9 mouse cellular contexts compared by ENCODE assay signal in the genomic region with DNA sequence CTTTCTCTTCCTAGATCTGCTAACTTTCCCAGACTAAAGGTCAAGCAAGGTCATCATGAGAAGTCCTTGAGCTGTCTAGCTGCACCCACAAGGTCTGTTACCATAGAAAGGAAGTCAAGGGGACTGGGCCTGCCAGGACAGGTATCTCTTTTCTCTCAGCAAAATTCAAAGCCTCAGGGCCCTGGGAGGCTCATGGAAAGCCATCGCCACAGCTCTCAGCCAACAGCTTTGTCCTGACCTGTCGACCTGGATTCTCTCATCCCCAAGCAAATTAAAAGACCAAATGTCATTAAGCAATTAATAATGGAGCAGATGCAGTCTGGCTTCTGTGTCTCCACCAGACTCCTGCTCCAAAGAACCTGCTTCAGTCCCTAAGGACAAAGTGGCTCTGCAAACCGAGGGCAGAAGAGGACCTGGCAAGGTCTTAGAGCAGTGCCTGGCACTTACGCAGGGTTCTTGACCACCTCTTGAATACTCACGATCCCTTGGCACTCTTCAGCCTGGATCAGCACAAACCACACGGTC. TPM values are rescaled to one million over a fixed set of nuclear protein-coding genes. Genes with fewer than 3 reads are reported as not detected.
DNase-seq lines count a peak whose midpoint lies in the region; ATAC-seq and TF ChIP-seq lines count a peak whose summit lies in the region.
"Had no signal": no experiment of that assay in that cellular context is flagged by ENCODE, and none has a peak within 500 bp of the region (broad histone marks: within the 10 kb centered on the region; RNA-seq: fewer than 3 reads in every experiment).

No protein-coding gene starts in this region.

- H3K27me3 ChIP-seq in lung, postnatal 0 days (replicated peaks; ENCODE audit: insufficient read depth, low read length) = no peaks in the 10 kb centered on the region
- no peaks in the 10 kb centered on the region for H3K27me3 ChIP-seq in forebrain, embryonic 14.5 days (replicated peaks; ENCODE audit: control insufficient read depth, insufficient read depth, low read length)
- no peaks in the 10 kb centered on the region for H3K27me3 ChIP-seq in myocyte (ENCODE audit: control insufficient read depth, insufficient read depth, insufficient read length)

- H3ac ChIP-seq in myocyte (ENCODE audit: control insufficient read depth, insufficient read length) = peak overlapping the region; percentile 78

- no peak for DNase-seq in gastrocnemius, adult 2 months
- DNase-seq in gastrocnemius, adult 18-20 months (ENCODE audit: low spot score) = no peak
- DNase-seq in lung, postnatal 0 days (ENCODE audit: low spot score) = no peak
- DNase-seq in lung, adult 18-20 months = no peak
- no peak for DNase-seq in forebrain, embryonic 14.5 days (ENCODE audit: low spot score)
- no peak for DNase-seq in gastrocnemius, postnatal 4 days (ENCODE audit: low spot score in 2 of 2)
- no peak for DNase-seq in gastrocnemius, postnatal 25 days

- intact Hi-C loops in gastrocnemius, adult 2 months (cut with DNase I) = no loop called here

- WGBS in lung, postnatal 0 days = 59% methylated on average over 6 of the region's 6 CpGs
- WGBS in forebrain, embryonic 14.5 days = 71% methylated on average over 6 of the region's 6 CpGs

- H3K4me2 ChIP-seq in lung, postnatal 0 days (replicated peaks; ENCODE audit: low read depth, low read length) = 0 out of 2 replicates have a peak overlapping the region, but pooled peaks have one; percentile 49
- no peak overlapping the region for H3K4me2 ChIP-seq in forebrain, embryonic 14.5 days (ENCODE audit: low read length)
- H3K4me2 ChIP-seq in myocyte (ENCODE audit: low read depth) = no peak overlapping the region

- no peaks in the 10 kb centered on the region; the same call in 1 of the 2 replicates for H3K4me1 ChIP-seq in lung, postnatal 0 days (ENCODE audit: insufficient read depth, low read depth, low read length)
- H3K4me1 ChIP-seq in forebrain, embryonic 14.5 days (ENCODE audit: control insufficient read depth, insufficient read depth, low read length) = peaks cover 4% of the 10 kb centered on the region; the same call in 1 of the 2 replicates

- H3K27ac ChIP-seq in gastrocnemius, adult 2 months = peak overlapping the region; percentile 95
- no peak overlapping the region for H3K27ac ChIP-seq in lung, postnatal 0 days (ENCODE audit: low read length)
- no peak overlapping the region for H3K27ac ChIP-seq in forebrain, embryonic 14.5 days (ENCODE audit: low read depth, low read length)
- H3K27ac ChIP-seq: macrophage had no signal

- H3K36me3 ChIP-seq in lung, postnatal 0 days (ENCODE audit: insufficient read depth, low read length) = no peaks in the 10 kb centered on the region
- peaks cover 17% of the 10 kb centered on the region for H3K36me3 ChIP-seq in forebrain, embryonic 14.5 days (ENCODE audit: control insufficient read depth, insufficient read depth, low read length)
- peaks cover 3% of the 10 kb centered on the region for H3K36me3 ChIP-seq in myocyte (ENCODE audit: control insufficient read depth, insufficient read depth)

- H3K79me2 ChIP-seq in myocyte (ENCODE audit: control insufficient read depth, insufficient read depth) = no peaks in the 10 kb centered on the region

- no peak for TF ChIP-seq EP300 in lung, postnatal 0 days (IDR thresholded peaks at IDR 0.05)

- TF ChIP-seq POLR2A in myocyte (IDR thresholded peaks at IDR 0.05; ENCODE audit: insufficient read length, low read depth) = no peak

- TF ChIP-seq CTCF in gastrocnemius, adult 2 months (IDR thresholded peaks at IDR 0.05) = no peak
- no peak for TF ChIP-seq CTCF in lung, postnatal 0 days (IDR thresholded peaks at IDR 0.05)

- ATAC-seq in lung, postnatal 0 days = no peak
- peak; percentile 38; the same call in 1 of the 2 replicates for ATAC-seq in forebrain, embryonic 14.5 days

- peak overlapping the region; percentile 95 for H3K4me3 ChIP-seq in gastrocnemius, adult 2 months
- H3K4me3 ChIP-seq in lung, postnatal 0 days (ENCODE audit: low read depth, low read length) = no peak overlapping the region
- no peak overlapping the region for H3K4me3 ChIP-seq in forebrain, embryonic 14.5 days (ENCODE audit: low read depth, low read length)
- H3K4me3 ChIP-seq in myocyte = peak overlapping the region; percentile 22

- H3K9ac ChIP-seq in lung, postnatal 0 days (replicated peaks; ENCODE audit: low read depth) = 0 out of 2 replicates have a peak overlapping the region, but pooled peaks have one; percentile 53
- peak overlapping the region; percentile 80; the same call in 1 of the 2 replicates for H3K9ac ChIP-seq in forebrain, embryonic 14.5 days (ENCODE audit: low read length)

- H3K9me3 ChIP-seq in lung, postnatal 0 days (ENCODE audit: low read length) = no peaks in the 10 kb centered on the region
- H3K9me3 ChIP-seq in forebrain, embryonic 14.5 days (replicated peaks; ENCODE audit: control insufficient read depth, low read length) = no peaks in the 10 kb centered on the region

TF ChIP-seq in myocyte, 11 proteins besides CTCF, POLR2A, EP300 and RAD21:
- no peak for TF ChIP-seq POLR2AphosphoS2 (IDR thresholded peaks at IDR 0.05; ENCODE audit: insufficient read length, low read depth)
- no peak for TF ChIP-seq E2F4 (IDR thresholded peaks at IDR 0.05; ENCODE audit: insufficient read depth)
- no peak for TF ChIP-seq TCF12 (IDR thresholded peaks at IDR 0.05; ENCODE audit: insufficient read depth, poor library complexity, severe bottlenecking)
- TF ChIP-seq TCF3 (IDR thresholded peaks at IDR 0.05; ENCODE audit: insufficient read length, low read depth) = no peak
- TF ChIP-seq MYOG (IDR thresholded peaks at IDR 0.05; ENCODE audit: control insufficient read depth in 1 of 3, insufficient read depth in 1 of 3, insufficient read length in 2 of 3, low read depth in 2 of 3) = no peak
- TF ChIP-seq REST (IDR thresholded peaks at IDR 0.05; ENCODE audit: insufficient read depth, insufficient read length) = no peak
- TF ChIP-seq USF1 (IDR thresholded peaks at IDR 0.05; ENCODE audit: low read depth) = no peak
- no peak for TF ChIP-seq MAX (IDR thresholded peaks at IDR 0.05; ENCODE audit: low read depth)
- TF ChIP-seq CEBPB (IDR thresholded peaks at IDR 0.05; ENCODE audit: insufficient read depth, poor library complexity, severe bottlenecking) = no peak
- no peak for TF ChIP-seq SRF (IDR thresholded peaks at IDR 0.05; ENCODE audit: control insufficient read depth, insufficient read length, low read depth)
- TF ChIP-seq MYOD1 (IDR thresholded peaks at IDR 0.05; ENCODE audit: control insufficient read depth in 1 of 3, insufficient read length in 2 of 3, low read depth in 2 of 3) = no peak

RNA-seq across cellular contexts. Expression of a gene that starts 0.6 kb away (rescaled TPM):
- 10 to 100 TPM; 13.4 to 15.8 TPM for total RNA-seq in gastrocnemius, adult 2 months (2021)
- total RNA-seq in gastrocnemius, adult 18-20 months (2021) = 10 to 100 TPM; 12.8 to 14.1 TPM
- 5.9 and 6.0 TPM in 2 replicates for polyA plus RNA-seq in lung, postnatal 0 days (2015; fragmentation: Nextera tagmentation; extraction: Ambion mirVana)
- 10.4 and 13.7 TPM in 2 replicates for polyA plus RNA-seq in forebrain, embryonic 14.5 days (2014; fragmentation: Nextera tagmentation; extraction: Ambion mirVana)
- 15.5 TPM for polyA plus RNA-seq in myocyte (2012; fragmentation: generic; extraction: Trizol)
- total RNA-seq in gastrocnemius, postnatal 4 days (2021) = 10 to 100 TPM; 16.0 to 16.5 TPM
- 10 to 100 TPM; 13.5 to 13.8 TPM for total RNA-seq in gastrocnemius, postnatal 25 days (2021)

RNA-seq across cellular contexts. Expression of a gene that starts 17.2 kb away (rescaled TPM):
- not detected for total RNA-seq in gastrocnemius, adult 2 months (2021)
- total RNA-seq in gastrocnemius, adult 18-20 months (2021) = not detected
- polyA plus RNA-seq in lung, postnatal 0 days (2015; fragmentation: Nextera tagmentation; extraction: Ambion mirVana) = 2.7 and 2.8 TPM in 2 replicates
- 5.7 and 8.5 TPM in 2 replicates for polyA plus RNA-seq in forebrain, embryonic 14.5 days (2014; fragmentation: Nextera tagmentation; extraction: Ambion mirVana)
- polyA plus RNA-seq in myocyte (2012; fragmentation: generic; extraction: Trizol) = not detected
- not detected for total RNA-seq in gastrocnemius, postnatal 4 days (2021)
- total RNA-seq in gastrocnemius, postnatal 25 days (2021) = not detected
- polyA plus RNA-seq: macrophage had no signal

RNA-seq across cellular contexts. Expression of a gene that starts 30.8 kb away (rescaled TPM):
- not detected for total RNA-seq in gastrocnemius, adult 2 months (2021)
- total RNA-seq in gastrocnemius, adult 18-20 months (2021) = not detected
- 0.19 and 0.37 TPM in 2 replicates for polyA plus RNA-seq in lung, postnatal 0 days (2015; fragmentation: Nextera tagmentation; extraction: Ambion mirVana)
- polyA plus RNA-seq in forebrain, embryonic 14.5 days (2014; fragmentation: Nextera tagmentation; extraction: Ambion mirVana) = 1.1 and 1.4 TPM in 2 replicates
- 0.07 TPM for polyA plus RNA-seq in myocyte (2012; fragmentation: generic; extraction: Trizol)
- total RNA-seq in gastrocnemius, postnatal 4 days (2021) = under 1 TPM in 1 of 2 experiments, not detected in 1; 0.10 TPM
- not detected for total RNA-seq in gastrocnemius, postnatal 25 days (2021)
- polyA plus RNA-seq: macrophage had no signal

RNA-seq across cellular contexts. Expression of a gene that starts 43.5 kb away (rescaled TPM):
- not detected for total RNA-seq in gastrocnemius, adult 2 months (2021)
- not detected for total RNA-seq in gastrocnemius, adult 18-20 months (2021)
- polyA plus RNA-seq in lung, postnatal 0 days (2015; fragmentation: Nextera tagmentation; extraction: Ambion mirVana) = 0.07 and 0.12 TPM in 2 replicates
- polyA plus RNA-seq in forebrain, embryonic 14.5 days (2014; fragmentation: Nextera tagmentation; extraction: Ambion mirVana) = 19.2 and 21.2 TPM in 2 replicates
- 0.30 TPM for polyA plus RNA-seq in myocyte (2012; fragmentation: generic; extraction: Trizol)
- total RNA-seq in gastrocnemius, postnatal 4 days (2021) = under 1 TPM; 0.15 to 0.29 TPM
- total RNA-seq in gastrocnemius, postnatal 25 days (2021) = not detected

RNA-seq across cellular contexts. Expression of a gene that starts 49.5 kb away (rescaled TPM):
- under 1 TPM; 0.36 to 0.43 TPM for total RNA-seq in gastrocnemius, adult 2 months (2021)
- total RNA-seq in gastrocnemius, adult 18-20 months (2021) = under 1 TPM; 0.30 to 0.47 TPM
- polyA plus RNA-seq in lung, postnatal 0 days (2015; fragmentation: Nextera tagmentation; extraction: Ambion mirVana) = 2.4 and 5.0 TPM in 2 replicates
- 3.3 and 4.1 TPM in 2 replicates for polyA plus RNA-seq in forebrain, embryonic 14.5 days (2014; fragmentation: Nextera tagmentation; extraction: Ambion mirVana)
- polyA plus RNA-seq in myocyte (2012; fragmentation: generic; extraction: Trizol) = 7.3 TPM
- 1 to 10 TPM; 3.2 TPM for total RNA-seq in gastrocnemius, postnatal 4 days (2021)
- under 1 TPM; 0.48 to 0.69 TPM for total RNA-seq in gastrocnemius, postnatal 25 days (2021)

Comparison
In these comparisons a context has a peak if more than half of its experiments do, and no peak if none do; other contexts are left out.
1. H3K4me3 ChIP-seq: peak in gastrocnemius, adult 2 months (single experiment) and myocyte (single experiment); none in lung, postnatal 0 days (single experiment) and forebrain, embryonic 14.5 days (single experiment).